Mouse (Mus musculus) liver (tissue): ENCODE results near the gene Olfr884.

Source experiments
- DNase-seq: peaks from one replicate; pipeline ENCODE4 v3.0.0-alpha.2; 2020; ENCODE audit warnings: mixed read lengths

The Olfr884 gene

DNA sequence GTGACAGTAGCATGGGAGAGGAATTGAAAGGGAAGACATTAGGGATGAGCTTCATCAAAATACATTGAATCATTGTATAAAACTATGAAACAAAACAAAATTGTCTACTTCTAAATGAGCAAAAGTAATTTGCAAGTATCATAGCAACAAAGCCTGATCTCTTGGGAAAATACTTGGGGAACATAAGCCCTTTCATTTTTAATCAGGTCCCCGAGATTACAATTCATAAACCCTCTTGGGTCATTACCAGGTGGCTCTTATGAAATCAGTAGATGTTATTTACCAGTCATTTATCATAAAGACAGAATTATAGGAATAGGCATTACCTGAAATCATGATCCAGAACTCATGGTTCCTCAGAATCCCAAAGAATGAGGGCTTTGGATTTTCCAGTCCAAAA lies at the start of gene Olfr884:
TSS of gene Olfr884 (plus strand) at position 301 of the 400 bp plus-strand sequence.
- no peak for DNase-seq

DNA sequence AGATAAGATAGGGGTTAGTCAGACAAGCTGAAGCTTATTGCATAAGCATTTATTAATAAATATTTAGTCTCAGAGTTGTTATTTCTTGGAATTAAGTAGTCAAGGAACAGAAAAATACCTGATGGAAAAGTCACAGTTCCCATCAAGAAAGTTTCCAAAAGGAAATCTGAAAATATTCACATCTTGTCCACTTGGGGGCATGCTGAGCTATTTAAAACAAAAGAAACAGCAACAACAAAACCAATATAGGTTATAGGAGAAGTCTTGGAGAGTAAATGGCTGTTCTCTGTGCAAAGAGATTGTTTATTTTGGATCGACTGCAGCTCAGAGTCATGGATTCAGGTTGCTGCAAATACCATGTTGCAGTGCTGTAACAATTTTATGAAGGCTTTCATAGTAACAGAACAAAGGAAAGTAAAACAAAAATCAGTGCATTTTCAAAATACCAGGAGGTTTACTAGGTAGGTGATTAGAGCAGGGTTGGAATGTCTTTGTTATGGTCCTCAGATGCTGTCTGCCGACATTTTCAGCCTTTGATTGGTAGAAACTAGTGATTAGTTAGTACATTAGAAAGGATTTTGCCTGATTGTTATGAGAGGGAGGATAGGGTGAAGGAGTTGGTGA lies 47.7 kb upstream of the Olfr884 start:
- DNase-seq, result no peak

DNA sequence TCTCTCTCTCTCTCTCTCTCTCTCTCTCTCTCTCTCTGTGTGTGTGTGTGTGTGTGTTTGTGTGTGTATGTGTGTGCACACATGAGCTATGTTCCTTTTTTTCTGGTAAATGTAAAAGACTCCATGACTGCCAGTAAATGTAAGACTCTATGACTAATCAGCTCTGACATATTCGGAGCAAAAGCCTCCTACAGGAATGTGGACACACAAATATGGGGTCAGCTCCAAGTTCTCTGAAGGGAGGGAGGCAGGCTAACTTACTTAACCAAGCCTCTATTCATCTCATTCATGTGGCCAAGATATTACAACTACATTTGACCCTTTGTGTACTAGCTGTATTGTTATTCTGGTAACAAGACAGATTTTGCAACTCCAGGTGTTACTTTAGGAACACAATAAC lies 46.3 kb upstream of the Olfr884 start:
- DNase-seq, result no peak

DNA sequence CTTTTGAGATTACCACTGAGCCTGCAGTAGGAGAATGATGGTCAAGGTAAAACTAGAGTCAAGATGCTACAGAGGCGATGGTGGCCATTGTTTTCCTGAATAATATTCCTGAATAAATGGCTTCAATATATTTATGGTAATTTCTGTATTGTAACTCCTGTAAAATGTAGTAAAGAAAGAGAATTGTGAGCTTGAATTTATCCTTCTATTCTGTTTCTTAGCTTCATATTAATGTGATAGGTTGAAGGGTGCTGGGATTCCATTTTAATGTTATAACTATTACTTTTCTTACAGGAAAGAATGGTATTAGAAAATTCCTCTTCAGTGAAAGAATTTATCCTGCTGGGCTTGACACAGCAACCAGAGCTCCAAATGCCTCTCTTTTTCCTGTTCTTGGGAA lies 20.8 kb upstream of the Olfr884 start, which contains the start of gene Olfr883:
TSS of gene Olfr883 (plus strand) at position 301 of the 400 bp plus-strand sequence.
- DNase-seq, result no peak

DNA sequence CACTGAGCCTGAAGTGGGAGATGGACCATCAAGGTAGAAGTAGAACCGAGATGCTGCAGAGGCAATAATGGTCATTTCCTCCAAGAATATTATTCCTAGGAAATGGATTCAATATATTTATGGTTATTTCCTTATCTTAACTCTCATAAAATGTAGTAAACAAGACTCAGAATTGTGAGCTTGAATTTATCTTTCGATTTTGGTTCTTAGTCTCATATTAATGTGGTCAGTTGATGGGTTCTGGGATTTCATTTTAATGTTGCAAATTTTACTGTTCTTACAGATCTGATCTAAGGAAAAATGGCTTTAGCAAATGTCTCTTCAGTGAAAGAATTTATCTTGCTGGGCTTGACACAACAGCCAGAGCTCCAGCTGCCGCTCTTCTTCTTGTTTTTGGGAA lies 14.7 kb downstream of the Olfr884 start, which contains the start of gene Olfr885:
TSS of gene Olfr885 (plus strand) at position 301 of the 400 bp plus-strand sequence.
- DNase-seq, result no peak

DNA sequence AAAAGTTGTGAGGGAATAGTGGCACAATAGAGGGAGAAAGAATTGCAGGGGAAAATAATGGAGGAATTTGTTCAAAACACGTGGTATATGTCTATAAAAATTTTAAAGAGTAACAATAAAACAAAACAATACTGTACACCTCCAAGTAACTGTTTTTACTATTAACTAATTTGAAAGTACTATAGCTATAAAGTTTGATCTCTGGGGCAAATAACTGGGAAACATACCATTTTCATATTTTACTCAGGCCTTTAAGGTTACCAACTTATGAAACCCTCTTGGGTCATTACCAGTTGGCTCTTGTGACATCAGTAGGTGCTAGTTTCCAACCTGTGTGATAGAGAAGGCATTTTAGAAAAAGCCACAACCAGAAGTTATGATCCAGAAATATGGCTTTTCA lies 37.4 kb downstream of the Olfr884 start, which contains the start of gene Olfr887:
TSS of gene Olfr887 (plus strand) at position 301 of the 400 bp plus-strand sequence.
- DNase-seq, result no peak
